In the genomic region with DNA sequence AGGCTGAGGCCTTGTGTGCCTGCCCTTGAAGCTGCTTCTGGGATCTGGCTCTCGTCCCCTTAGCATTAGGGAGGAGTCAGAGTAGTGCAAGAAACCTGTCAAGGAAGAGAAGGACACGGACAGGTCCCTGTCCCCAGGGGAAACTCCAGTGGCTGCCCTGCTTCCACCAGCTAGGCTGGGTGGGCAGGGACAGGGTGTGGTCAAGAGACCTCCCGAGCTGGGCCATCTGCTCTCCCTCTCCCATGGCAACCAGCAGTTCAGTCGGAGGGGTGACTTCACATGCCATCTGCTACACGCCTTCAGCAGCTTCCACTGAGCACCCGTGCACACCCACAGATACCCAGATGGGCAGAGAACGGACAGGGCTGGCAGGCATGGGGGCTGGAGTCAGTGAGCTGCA, we compare ENCODE assay signal across 9 mouse cellular contexts. TPM values are rescaled to one million over a fixed set of nuclear protein-coding genes. Genes with fewer than 3 reads are reported as not detected.
DNase-seq lines count a peak whose midpoint lies in the region; ATAC-seq and TF ChIP-seq lines count a peak whose summit lies in the region.
"Had no signal": no experiment of that assay in that cellular context is flagged by ENCODE, and none has a peak within 500 bp of the region (broad histone marks: within the 10 kb centered on the region; RNA-seq: fewer than 3 reads in every experiment).

No protein-coding gene starts in this region.

- H3K9me3 ChIP-seq in heart, postnatal 0 days (replicated peaks; ENCODE audit: control insufficient read depth, low read length): no peaks in the 10 kb centered on the region
- no peaks in the 10 kb centered on the region for H3K9me3 ChIP-seq in stomach, embryonic 16.5 days (replicated peaks; ENCODE audit: control insufficient read depth, low read length)

- peaks cover 71% of the 10 kb centered on the region for H3K4me1 ChIP-seq in heart, postnatal 0 days (ENCODE audit: control insufficient read depth, insufficient read depth)
- H3K4me1 ChIP-seq in stomach, embryonic 16.5 days (ENCODE audit: control insufficient read depth, insufficient read depth, low read length): peaks cover 71% of the 10 kb centered on the region

- 34% methylated on average over 7 of the region's 7 CpGs for WGBS in heart, postnatal 0 days
- WGBS in stomach, embryonic 16.5 days: 47% methylated on average over 7 of the region's 7 CpGs

- peak; percentile 41 for DNase-seq in embryo, embryonic 11 days
- DNase-seq in embryo, embryonic 9.5 days (ENCODE audit: extremely low spot score): no peak
- peak; percentile 72 for DNase-seq in right cerebral cortex, adult 18-20 months
- no peak for DNase-seq in right cerebral cortex, postnatal 14 days
- no peak for DNase-seq in heart, postnatal 0 days (ENCODE audit: low spot score)
- peak in 1 of 2 experiments; percentile 60 for DNase-seq in left cerebral cortex, adult 2 months (ENCODE audit: extremely low spot score in 1 of 2, low spot score in 2 of 2)
- no peak for DNase-seq in gastrocnemius, adult 18-20 months (ENCODE audit: low spot score)

- TF ChIP-seq CTCF in heart, postnatal 0 days (IDR thresholded peaks at IDR 0.05; ENCODE audit: low read depth): no peak
- no peak for TF ChIP-seq CTCF in left cerebral cortex, adult 2 months (IDR thresholded peaks at IDR 0.05)

- ATAC-seq in heart, postnatal 0 days (ENCODE audit: insufficient read depth, low read depth): no peak
- no peak for ATAC-seq in stomach, embryonic 16.5 days (ENCODE audit: insufficient read depth, low FRiP score)

- H3K9ac ChIP-seq in heart, postnatal 0 days (replicated peaks; ENCODE audit: low read depth, low read length): no peak overlapping the region
- peak overlapping the region; percentile 48; the same call in 1 of the 2 replicates for H3K9ac ChIP-seq in stomach, embryonic 16.5 days (ENCODE audit: low read length)

- H3K36me3 ChIP-seq in heart, postnatal 0 days (replicated peaks; ENCODE audit: control insufficient read depth, insufficient read depth, low read length): no peaks in the 10 kb centered on the region
- H3K36me3 ChIP-seq in stomach, embryonic 16.5 days (ENCODE audit: control insufficient read depth, insufficient read depth, low read length): no peaks in the 10 kb centered on the region

- H3K27ac ChIP-seq in heart, postnatal 0 days (ENCODE audit: low read depth): peak overlapping the region; percentile 96
- H3K27ac ChIP-seq in left cerebral cortex, adult 2 months: peak overlapping the region; percentile 77
- peak overlapping the region; percentile 67; the same call in 1 of the 2 replicates for H3K27ac ChIP-seq in stomach, embryonic 16.5 days (ENCODE audit: low read length)

- intact Hi-C loops in left cerebral cortex, adult 2 months (cut with DNase I): no loop called here

- H3K4me2 ChIP-seq in heart, postnatal 0 days (ENCODE audit: low read depth, low read length): no peak overlapping the region
- H3K4me2 ChIP-seq in stomach, embryonic 16.5 days (ENCODE audit: low read depth, low read length): no peak overlapping the region

- H3K27me3 ChIP-seq in heart, postnatal 0 days (ENCODE audit: control insufficient read depth, insufficient read depth, low read length): no peaks in the 10 kb centered on the region
- no peaks in the 10 kb centered on the region for H3K27me3 ChIP-seq in stomach, embryonic 16.5 days (ENCODE audit: control insufficient read depth, insufficient read depth, low read length)

- no peak for TF ChIP-seq EP300 in heart, postnatal 0 days (IDR thresholded peaks at IDR 0.05; ENCODE audit: low read depth)

- no peak overlapping the region for H3K4me3 ChIP-seq in heart, postnatal 0 days (ENCODE audit: low read depth, low read length)
- no peak overlapping the region for H3K4me3 ChIP-seq in left cerebral cortex, adult 2 months
- no peak overlapping the region for H3K4me3 ChIP-seq in stomach, embryonic 16.5 days (replicated peaks; ENCODE audit: low read length)

RNA-seq across cellular contexts. Expression of a gene that starts 7.3 kb away (rescaled TPM):
- 53.2 and 81.5 TPM in 2 replicates for total RNA-seq in heart, postnatal 0 days (2014; rRNA removed; ENCODE audit: low replicate concordance)
- 25.6 and 27.9 TPM in 2 replicates for polyA plus RNA-seq in heart, postnatal 0 days (2015; fragmentation: Nextera tagmentation; extraction: Ambion mirVana)
- 10 to 100 TPM; 49.3 to 54.2 TPM for total RNA-seq in left cerebral cortex, adult 2 months (2021)
- 38.5 and 44.6 TPM in 2 replicates for polyA plus RNA-seq in stomach, embryonic 16.5 days (2015; fragmentation: Nextera tagmentation; extraction: Ambion mirVana)
- 10 to 100 TPM; 10.6 to 10.8 TPM for total RNA-seq in gastrocnemius, adult 18-20 months (2021)

RNA-seq across cellular contexts. Expression of a gene that starts 45.5 kb away (rescaled TPM):
- total RNA-seq in heart, postnatal 0 days (2014; rRNA removed; ENCODE audit: low replicate concordance): 0.62 and 3.4 TPM in 2 replicates
- polyA plus RNA-seq in heart, postnatal 0 days (2015; fragmentation: Nextera tagmentation; extraction: Ambion mirVana): not detected in 2 replicates
- not detected for total RNA-seq in left cerebral cortex, adult 2 months (2021)
- polyA plus RNA-seq in stomach, embryonic 16.5 days (2015; fragmentation: Nextera tagmentation; extraction: Ambion mirVana): 3,395 and 3,754 TPM in 2 replicates
- under 1 TPM in 1 of 2 experiments, not detected in 1; 0.71 TPM for total RNA-seq in gastrocnemius, adult 18-20 months (2021)
- total RNA-seq: layer of hippocampus, postnatal 10 days had no signal

Comparison
In these comparisons a context has a peak if more than half of its experiments do, and no peak if none do; other contexts are left out.
1. DNase-seq: peak in embryo, embryonic 11 days (single experiment) and right cerebral cortex, adult 18-20 months (single experiment); none in embryo, embryonic 9.5 days (single experiment), right cerebral cortex, postnatal 14 days (single experiment), heart, postnatal 0 days (single experiment) and gastrocnemius, adult 18-20 months (single experiment).
2. Peak in every context shown above with its lines, with median percentiles within 50 percentile points of each other: H3K27ac ChIP-seq.